Mouse (Mus musculus) liver, postnatal 0 days (tissue): Measurements from ENCODE around the gene Trim13.

Source experiments
- CTCF ChIP-seq: sonication (generic); IDR thresholded peaks from 2 replicates; pipeline ENCODE4 v1.5.1; 2016; ENCODE audit warnings: antibody characterized with exemption, low read depth
- EP300 ChIP-seq: IDR thresholded peaks from 2 replicates; pipeline ENCODE4 v1.6.1; 2016; ENCODE audit warnings: antibody characterized with exemption, low read depth, mild to moderate bottlenecking

- TF ChIP-seq CTCF (no peak), EP300 (no peak)
Measured at GRCm38 (mm10) chr14:61607157-61607556, 9.1 kb downstream of the Trim13 start, which contains the start of gene Kcnrg.
